Mouse (Mus musculus): ENCODE measurements at regions not wholly inside any gene's neighbourhood (a gene's known extent, or its start where the extent isn't known, plus 50 kb on each side); places are given as distances from the start of the nearest gene placed in this dataset.
A peak's percentile ranks its signal among the peaks of the same experiment; 100 is the strongest.

DNA sequence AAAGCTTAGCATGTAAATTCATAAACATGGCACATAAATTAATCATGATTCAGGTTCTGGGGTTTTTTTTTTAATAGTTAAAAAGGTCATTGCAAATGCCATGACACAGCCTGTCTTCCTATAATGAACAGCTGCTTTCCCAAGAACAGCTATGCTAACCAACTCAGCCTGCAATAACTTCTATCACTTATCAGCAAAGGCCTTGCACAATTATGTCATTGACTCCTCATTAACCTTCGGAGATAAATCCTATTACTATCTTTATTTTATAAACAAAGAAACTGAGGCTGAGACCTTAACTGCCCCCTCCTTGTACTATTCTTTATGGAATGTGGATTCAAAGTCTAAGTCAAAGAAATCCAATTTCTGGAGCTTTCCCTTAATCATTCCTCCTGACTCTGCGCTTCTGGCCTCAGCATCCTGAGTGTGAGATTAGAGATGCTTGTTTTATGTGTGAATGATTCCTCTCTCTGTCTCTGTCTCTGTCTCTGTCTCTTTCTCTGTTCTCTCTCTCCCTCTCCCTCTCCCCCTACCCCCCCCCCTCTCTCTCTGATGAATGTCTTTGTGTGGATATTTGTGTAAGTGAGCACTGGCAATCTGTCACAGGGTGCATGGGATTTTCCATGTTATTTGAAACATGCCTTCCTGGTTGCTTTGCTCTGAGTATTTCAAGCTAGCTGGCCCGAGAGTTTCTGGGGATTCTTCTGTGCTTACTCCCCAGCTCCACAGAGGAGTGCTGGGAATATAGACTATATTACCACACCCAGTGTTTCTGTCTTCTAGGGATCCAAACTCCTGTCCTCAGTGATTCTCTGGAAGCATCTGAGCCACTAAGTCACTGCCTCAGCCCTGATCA lies 243.1 kb upstream of the Il12b start:
- WGBS = 64% methylated on average over 3 of the region's 3 CpGs
- Histone ChIP-seq H3K4me2 (ENCODE audit: low read length) (no peak overlapping the region), H3K4me1 (ENCODE audit: control insufficient read depth, insufficient read depth, low read length) (no peaks in the 10 kb centered on the region), H3K27me3 (replicated peaks; ENCODE audit: control insufficient read depth, insufficient read depth, low read length) (no peaks in the 10 kb centered on the region), H3K27ac (ENCODE audit: low read depth, low read length) (no peak overlapping the region), H3K36me3 (ENCODE audit: control insufficient read depth, insufficient read depth, low read length) (no peaks in the 10 kb centered on the region), H3K4me3 (ENCODE audit: low read depth, low read length) (no peak overlapping the region), H3K9ac (ENCODE audit: low read length) (no peak overlapping the region), H3K9me3 (replicated peaks; ENCODE audit: control insufficient read depth, low read length) (no peaks in the 10 kb centered on the region)
- DNase-seq (ENCODE audit: low spot score) (no peak), ATAC-seq (no peak)

- no peak for DNase-seq (ENCODE audit: low spot score)
- H3K4me1 ChIP-seq (ENCODE audit: control insufficient read depth, insufficient read depth, low read length) = no peaks in the 10 kb centered on the region
- H3K27ac ChIP-seq (ENCODE audit: low read depth, low read length) = no peak overlapping the region
- H3K4me3 ChIP-seq (ENCODE audit: low read depth, low read length) = no peak overlapping the region
- no peaks in the 10 kb centered on the region for H3K36me3 ChIP-seq (ENCODE audit: control insufficient read depth, insufficient read depth, low read length)
- H3K4me2 ChIP-seq (ENCODE audit: low read length) = no peak overlapping the region
- H3K9me3 ChIP-seq (replicated peaks; ENCODE audit: control insufficient read depth, low read length) = no peaks in the 10 kb centered on the region
- H3K27me3 ChIP-seq (replicated peaks; ENCODE audit: control insufficient read depth, insufficient read depth, low read length) = no peaks in the 10 kb centered on the region
- ATAC-seq = no peak
- WGBS = 76% methylated on average over 5 of the region's 5 CpGs
- no peak overlapping the region for H3K9ac ChIP-seq (ENCODE audit: low read length)
These were observed 241.6 kb upstream of the Il12b start for GRCm38 (mm10) chr11:44158236-44158635.

DNA sequence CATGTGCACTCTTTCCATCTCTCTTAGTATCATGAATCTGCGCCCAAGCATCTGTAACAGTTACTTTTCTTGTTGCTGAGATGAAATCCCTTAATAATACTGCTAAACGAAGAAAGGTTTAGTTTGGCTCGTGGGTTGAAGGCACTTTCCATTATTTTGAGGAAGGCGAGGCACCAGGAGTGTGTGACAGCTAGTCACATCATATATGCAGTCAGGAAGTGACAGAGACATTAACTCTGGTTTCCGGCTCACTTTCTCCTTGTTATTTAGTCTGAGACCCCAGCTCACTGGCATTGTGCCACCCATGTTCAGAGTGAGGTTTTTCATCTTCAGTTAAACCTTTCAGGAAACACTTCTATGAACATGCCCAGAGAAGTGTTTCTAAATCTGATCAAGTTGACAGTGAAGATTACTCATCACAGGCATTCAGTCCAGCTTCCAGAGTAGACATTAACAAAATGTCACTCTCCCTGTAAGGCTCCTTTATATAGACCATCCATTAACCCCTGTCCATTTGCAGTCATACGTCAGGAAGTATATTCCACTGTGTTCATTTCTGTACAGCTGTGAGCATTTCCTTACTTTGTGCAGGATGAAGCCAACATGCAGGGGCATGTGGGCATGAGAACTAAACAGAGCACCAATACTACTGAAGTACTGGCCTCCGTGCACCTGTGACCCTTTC lies 238.0 kb upstream of the Il12b start:
- WGBS = 86% methylated on average over 7 of the region's 7 CpGs
- Histone ChIP-seq H3K4me2 (ENCODE audit: low read length) (no peak overlapping the region), H3K9ac (ENCODE audit: low read length) (no peak overlapping the region), H3K27ac (ENCODE audit: low read depth, low read length) (no peak overlapping the region), H3K4me1 (ENCODE audit: control insufficient read depth, insufficient read depth, low read length) (no peaks in the 10 kb centered on the region), H3K27me3 (replicated peaks; ENCODE audit: control insufficient read depth, insufficient read depth, low read length) (no peaks in the 10 kb centered on the region), H3K4me3 (ENCODE audit: low read depth, low read length) (no peak overlapping the region), H3K9me3 (replicated peaks; ENCODE audit: control insufficient read depth, low read length) (no peaks in the 10 kb centered on the region), H3K36me3 (ENCODE audit: control insufficient read depth, insufficient read depth, low read length) (no peaks in the 10 kb centered on the region)
- ATAC-seq (no peak), DNase-seq (ENCODE audit: low spot score) (no peak)

- Histone ChIP-seq H3K4me3 (ENCODE audit: low read depth, low read length) (no peak overlapping the region), H3K4me2 (ENCODE audit: low read length) (no peak overlapping the region), H3K9ac (ENCODE audit: low read length) (no peak overlapping the region), H3K27ac (ENCODE audit: low read depth, low read length) (no peak overlapping the region), H3K9me3 (replicated peaks; ENCODE audit: control insufficient read depth, low read length) (no peaks in the 10 kb centered on the region), H3K27me3 (replicated peaks; ENCODE audit: control insufficient read depth, insufficient read depth, low read length) (no peaks in the 10 kb centered on the region), H3K36me3 (ENCODE audit: control insufficient read depth, insufficient read depth, low read length) (no peaks in the 10 kb centered on the region), H3K4me1 (ENCODE audit: control insufficient read depth, insufficient read depth, low read length) (no peaks in the 10 kb centered on the region)
- WGBS = 47% methylated on average over 4 of the region's 4 CpGs
- DNase-seq (ENCODE audit: low spot score) = peak; percentile 34
- ATAC-seq = peak; percentile 44; the same call in 1 of the 2 replicates
These were observed 236.8 kb upstream of the Il12b start for GRCm38 (mm10) chr11:44163049-44163448.

GRCm38 (mm10) chr11:44163748-44164147 lies 236.1 kb upstream of the Il12b start:
- H3K4me1 ChIP-seq (ENCODE audit: control insufficient read depth, insufficient read depth, low read length) = no peaks in the 10 kb centered on the region
- ATAC-seq = no peak
- 85% methylated on average over 1 of the region's 1 CpGs for WGBS
- H3K36me3 ChIP-seq (ENCODE audit: control insufficient read depth, insufficient read depth, low read length) = no peaks in the 10 kb centered on the region
- no peak overlapping the region for H3K27ac ChIP-seq (ENCODE audit: low read depth, low read length)
- H3K4me2 ChIP-seq (ENCODE audit: low read length) = no peak overlapping the region
- H3K9ac ChIP-seq (ENCODE audit: low read length) = no peak overlapping the region
- no peak overlapping the region for H3K4me3 ChIP-seq (ENCODE audit: low read depth, low read length)
- H3K27me3 ChIP-seq (replicated peaks; ENCODE audit: control insufficient read depth, insufficient read depth, low read length) = no peaks in the 10 kb centered on the region
- DNase-seq (ENCODE audit: low spot score) = no peak
- no peaks in the 10 kb centered on the region for H3K9me3 ChIP-seq (replicated peaks; ENCODE audit: control insufficient read depth, low read length)

DNA sequence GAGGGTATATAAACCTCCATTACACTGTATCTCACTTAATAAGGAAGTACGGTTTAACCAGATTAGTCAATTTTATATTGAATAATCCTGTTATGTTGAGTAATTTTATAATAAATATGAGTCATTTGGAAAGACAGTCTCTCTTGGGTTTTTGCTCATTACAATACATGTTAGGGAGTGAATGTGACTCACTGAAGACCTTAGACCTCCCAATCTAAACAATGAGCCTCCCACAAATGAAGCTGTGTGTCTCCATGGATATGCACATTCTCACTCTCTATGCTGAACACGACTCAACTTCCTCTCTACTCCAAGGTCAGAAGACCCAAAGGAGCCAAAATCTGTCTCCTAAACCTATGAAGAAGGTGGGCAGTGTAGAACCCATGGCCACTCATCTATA lies 235.7 kb upstream of the Il12b start:
- ATAC-seq (no peak), DNase-seq (ENCODE audit: low spot score) (no peak)
- Histone ChIP-seq H3K36me3 (ENCODE audit: control insufficient read depth, insufficient read depth, low read length) (no peaks in the 10 kb centered on the region), H3K9ac (ENCODE audit: low read length) (no peak overlapping the region), H3K9me3 (replicated peaks; ENCODE audit: control insufficient read depth, low read length) (no peaks in the 10 kb centered on the region), H3K4me2 (ENCODE audit: low read length) (no peak overlapping the region), H3K4me1 (ENCODE audit: control insufficient read depth, insufficient read depth, low read length) (no peaks in the 10 kb centered on the region), H3K27me3 (replicated peaks; ENCODE audit: control insufficient read depth, insufficient read depth, low read length) (no peaks in the 10 kb centered on the region), H3K4me3 (ENCODE audit: low read depth, low read length) (no peak overlapping the region), H3K27ac (ENCODE audit: low read depth, low read length) (no peak overlapping the region)
- WGBS = 77% methylated on average over 2 of the region's 2 CpGs

GRCm38 (mm10) chr11:44167724-44168500 lies 232.0 kb upstream of the Il12b start:
- DNase-seq (ENCODE audit: low spot score) (no peak), ATAC-seq (no peak)
- no peaks in the 10 kb centered on the region for H3K36me3 ChIP-seq (ENCODE audit: control insufficient read depth, insufficient read depth, low read length)
- no peak overlapping the region for H3K27ac ChIP-seq (ENCODE audit: low read depth, low read length)
- no peaks in the 10 kb centered on the region for H3K27me3 ChIP-seq (replicated peaks; ENCODE audit: control insufficient read depth, insufficient read depth, low read length)
- H3K9ac ChIP-seq (ENCODE audit: low read length) = no peak overlapping the region
- no peaks in the 10 kb centered on the region for H3K4me1 ChIP-seq (ENCODE audit: control insufficient read depth, insufficient read depth, low read length)
- 70% methylated on average over 6 of the region's 6 CpGs for WGBS
- no peak overlapping the region for H3K4me3 ChIP-seq (ENCODE audit: low read depth, low read length)
- H3K4me2 ChIP-seq (ENCODE audit: low read length) = no peak overlapping the region
- H3K9me3 ChIP-seq (replicated peaks; ENCODE audit: control insufficient read depth, low read length) = no peaks in the 10 kb centered on the region

DNA sequence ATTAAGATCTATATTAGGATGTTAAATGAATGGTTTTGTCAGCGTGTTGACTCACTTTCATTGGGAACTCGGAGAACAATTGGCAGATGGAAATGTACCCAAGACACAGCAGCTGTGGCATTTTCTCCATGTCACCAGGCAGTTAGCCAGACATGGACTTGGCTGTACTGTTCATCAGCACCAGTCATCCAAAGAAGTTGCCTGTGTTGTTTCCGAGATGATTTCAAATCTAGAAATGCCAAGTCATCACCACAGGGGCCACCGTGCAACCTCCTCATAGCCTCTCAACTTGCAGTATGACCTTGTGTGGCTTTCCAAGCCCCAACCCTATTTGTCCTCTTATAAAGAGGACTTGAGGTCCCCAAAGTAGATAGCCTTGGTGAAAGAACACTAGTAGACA lies 227.4 kb upstream of the Il12b start:
- Histone ChIP-seq H3K4me2 (ENCODE audit: low read length) (no peak overlapping the region), H3K4me3 (ENCODE audit: low read depth, low read length) (no peak overlapping the region), H3K4me1 (ENCODE audit: control insufficient read depth, insufficient read depth, low read length) (no peaks in the 10 kb centered on the region), H3K36me3 (ENCODE audit: control insufficient read depth, insufficient read depth, low read length) (no peaks in the 10 kb centered on the region), H3K9ac (ENCODE audit: low read length) (no peak overlapping the region), H3K9me3 (replicated peaks; ENCODE audit: control insufficient read depth, low read length) (no peaks in the 10 kb centered on the region), H3K27me3 (replicated peaks; ENCODE audit: control insufficient read depth, insufficient read depth, low read length) (no peaks in the 10 kb centered on the region), H3K27ac (ENCODE audit: low read depth, low read length) (no peak overlapping the region)
- DNase-seq (ENCODE audit: low spot score) (no peak), ATAC-seq (no peak)
- 90% methylated on average over 4 of the region's 4 CpGs for WGBS

Data from forebrain, embryonic 14.5 days (tissue).